Mouse (Mus musculus): Measurements from ENCODE around the gene Prtn3. TPM values are rescaled to one million over a fixed set of nuclear protein-coding genes. Genes with fewer than 3 reads are reported as not detected.
"Not testable (repeated sequence)": the region's sequence is repeated elsewhere in the genome, so short reads cannot be mapped to it uniquely, and the experiment has no call there.

Prtn3 gene
- total RNA-seq, 2 experiments from 2014 or later: 114 to 449 TPM

DNA sequence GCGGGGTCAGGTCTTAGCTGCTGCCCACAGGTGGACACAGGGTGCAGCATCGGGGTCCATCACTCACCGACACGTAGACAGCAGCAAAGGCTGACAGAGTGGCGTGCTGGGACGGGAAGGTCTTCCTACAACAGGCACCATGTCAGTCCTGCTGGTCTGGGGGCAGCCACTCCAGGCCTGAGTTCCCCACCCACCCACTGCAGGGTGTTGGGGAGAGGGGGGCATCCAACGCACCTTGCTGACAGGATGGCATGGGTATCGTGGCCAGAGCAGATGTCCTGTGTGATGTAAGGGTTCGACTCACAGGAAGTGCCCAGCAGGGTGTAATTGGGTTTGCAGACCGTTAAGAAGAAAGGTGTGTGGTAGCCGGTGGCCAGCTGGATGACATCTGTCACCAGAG lies 7.7 kb upstream of the Prtn3 start:
- no peak for ATAC-seq (replicated peaks; ENCODE audit: low FRiP score, poor library complexity, severe bottlenecking)

DNA sequence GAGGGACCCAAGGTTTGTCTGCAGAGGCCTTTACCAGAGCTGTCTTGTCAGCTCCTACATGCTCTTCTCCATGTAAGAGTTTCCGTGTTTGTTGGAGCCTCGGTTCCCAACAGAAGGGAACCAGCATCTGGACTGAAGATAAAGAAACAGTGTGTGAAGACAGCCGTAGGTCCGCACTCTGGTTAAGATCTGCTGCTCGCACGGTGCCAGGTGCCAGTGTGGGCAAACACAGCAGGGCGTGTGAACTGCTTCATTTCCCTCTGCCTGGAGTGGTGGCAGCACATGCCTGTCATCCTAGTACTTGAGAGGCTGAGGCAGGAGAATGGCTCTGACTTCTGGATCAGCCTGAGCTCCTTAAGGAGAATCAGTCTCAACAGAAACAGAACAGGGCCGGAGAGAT lies 2.4 kb upstream of the Prtn3 start:
- no peak for ATAC-seq (replicated peaks; ENCODE audit: low FRiP score, poor library complexity, severe bottlenecking)

DNA sequence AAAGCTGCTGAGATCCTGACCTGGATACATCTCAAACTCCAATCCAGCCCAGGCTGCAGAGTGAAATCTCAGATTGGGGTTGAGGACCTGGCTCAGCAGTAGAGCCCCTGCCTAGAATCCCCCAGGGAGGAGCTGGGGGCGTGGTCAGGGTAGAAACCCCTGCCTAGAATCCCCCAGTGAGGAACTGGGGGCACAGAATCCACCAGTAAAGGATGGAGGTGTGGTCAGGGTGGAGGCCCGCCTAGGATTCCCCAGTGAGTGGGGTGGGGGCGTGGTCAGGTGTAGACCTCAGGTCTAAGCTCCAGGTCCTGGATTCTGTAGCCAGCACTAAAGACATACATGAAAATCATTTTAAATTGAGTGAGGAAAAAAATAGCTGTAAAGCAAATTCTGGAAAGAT lies 1.4 kb upstream of the Prtn3 start:
- no peak for ATAC-seq (replicated peaks; ENCODE audit: low FRiP score, poor library complexity, severe bottlenecking)

DNA sequence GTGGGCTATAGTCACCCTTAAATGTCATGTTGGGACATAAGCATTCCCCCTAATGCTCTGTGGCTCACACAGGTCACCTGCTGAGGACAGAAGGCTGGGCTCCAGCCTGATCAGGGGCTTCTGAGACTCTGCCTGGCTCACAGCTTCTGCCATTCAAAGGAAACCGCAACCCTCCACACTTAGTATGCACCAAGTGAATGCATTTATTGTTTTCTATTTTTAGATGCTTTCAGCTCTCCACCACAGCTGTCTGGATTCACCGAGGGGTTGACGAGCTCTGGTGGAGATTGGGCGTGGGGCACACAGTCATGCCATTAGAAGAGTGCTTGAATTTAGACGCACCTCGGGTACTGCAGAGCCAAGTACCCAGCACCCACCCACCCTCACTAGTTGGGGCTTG lies 963 bp upstream of the Prtn3 start:
- ATAC-seq (replicated peaks; ENCODE audit: low FRiP score, poor library complexity, severe bottlenecking): no peak

DNA sequence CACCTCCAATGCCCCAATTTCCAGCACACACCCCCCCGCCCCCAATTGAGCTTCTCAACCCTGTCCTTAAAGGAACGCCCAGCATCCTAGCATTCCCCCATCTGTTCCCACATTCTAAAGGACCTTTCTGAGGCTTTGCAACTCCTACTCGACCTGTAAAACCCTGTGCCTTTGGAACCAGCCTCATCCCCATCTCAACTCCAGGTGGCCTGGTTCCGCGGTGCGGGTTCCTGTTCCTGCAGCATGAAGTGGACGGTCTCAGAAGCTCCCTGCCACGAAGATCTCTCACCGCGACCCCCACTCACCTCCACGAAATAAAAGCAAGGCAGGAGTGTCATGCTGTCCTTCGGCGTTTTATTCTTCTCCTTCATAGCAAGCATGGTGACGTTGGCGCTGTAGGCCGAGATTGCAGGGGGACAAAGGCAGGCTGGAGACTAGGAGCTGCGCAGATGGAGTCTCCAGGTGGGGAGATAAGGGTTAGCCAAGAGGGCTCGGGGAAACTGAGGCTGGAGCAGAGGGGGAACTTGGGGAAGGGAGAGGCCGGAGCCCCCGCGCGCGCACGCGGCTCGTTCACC lies 474 bp upstream of the Prtn3 start:
- no peak for ATAC-seq (replicated peaks; ENCODE audit: low FRiP score, poor library complexity, severe bottlenecking)

DNA sequence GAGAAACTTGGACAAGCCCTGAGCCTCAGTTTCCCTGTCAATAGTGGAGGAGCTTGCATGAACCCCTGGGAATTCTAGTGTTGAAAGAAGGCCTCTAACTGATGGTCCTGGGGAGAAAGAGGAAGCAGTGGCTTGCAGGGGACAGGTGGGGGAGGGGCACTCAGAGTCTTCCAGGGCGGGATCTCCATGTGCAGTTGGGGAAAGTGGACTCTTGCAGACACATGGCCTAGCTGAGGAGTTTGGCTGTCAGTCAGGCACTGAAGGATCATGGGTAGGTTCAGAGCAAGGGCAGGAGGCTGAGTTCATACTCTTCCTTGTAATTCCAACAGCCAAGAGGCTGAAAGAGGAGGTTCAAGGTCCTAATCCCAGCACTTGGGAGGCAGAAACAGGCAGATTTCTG lies 2.9 kb downstream of the Prtn3 start:
- ATAC-seq (replicated peaks; ENCODE audit: low FRiP score, poor library complexity, severe bottlenecking): no peak

DNA sequence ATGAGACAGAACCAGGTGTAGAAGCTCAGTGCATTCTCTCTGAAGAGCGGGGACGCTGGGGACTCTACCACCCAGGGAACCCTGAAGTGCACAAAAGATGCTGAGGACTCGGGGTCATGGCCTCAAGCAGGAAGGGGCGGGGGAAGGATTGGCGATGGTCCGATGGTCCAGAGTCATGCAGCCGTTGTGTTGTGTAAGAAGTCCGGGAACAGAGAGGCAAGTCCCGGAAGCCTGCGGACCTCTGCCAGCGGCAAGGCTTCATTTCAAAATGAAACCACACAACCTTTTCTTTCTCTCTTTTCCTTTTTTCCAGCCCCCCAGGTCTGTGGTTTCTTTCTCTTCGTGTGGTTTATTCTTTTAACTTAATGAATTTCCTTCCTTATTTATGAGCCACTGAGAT lies 3.5 kb downstream of the Prtn3 start:
- no peak for ATAC-seq (replicated peaks; ENCODE audit: low FRiP score, poor library complexity, severe bottlenecking)

DNA sequence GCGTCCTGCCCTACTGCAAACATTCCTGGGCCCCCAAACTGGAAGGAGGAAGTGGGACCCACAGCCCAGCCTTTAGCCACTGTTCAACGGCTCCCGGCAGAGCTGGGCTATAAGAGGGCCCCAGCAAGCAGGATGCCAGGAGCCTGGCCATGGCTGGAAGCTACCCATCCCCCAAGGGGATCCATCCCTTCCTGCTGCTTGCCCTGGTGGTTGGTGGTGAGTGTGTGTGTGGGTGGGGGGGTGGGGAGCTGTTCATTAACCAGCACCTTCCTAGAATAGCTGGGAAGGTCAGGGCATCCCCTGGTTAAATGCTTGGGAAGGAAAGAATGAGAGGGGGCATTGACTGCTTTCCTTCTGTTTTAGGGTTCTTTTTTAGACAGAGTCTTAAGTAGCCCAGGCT lies 5.3 kb downstream of the Prtn3 start:
- no peak for ATAC-seq (replicated peaks; ENCODE audit: low FRiP score, poor library complexity, severe bottlenecking)

DNA sequence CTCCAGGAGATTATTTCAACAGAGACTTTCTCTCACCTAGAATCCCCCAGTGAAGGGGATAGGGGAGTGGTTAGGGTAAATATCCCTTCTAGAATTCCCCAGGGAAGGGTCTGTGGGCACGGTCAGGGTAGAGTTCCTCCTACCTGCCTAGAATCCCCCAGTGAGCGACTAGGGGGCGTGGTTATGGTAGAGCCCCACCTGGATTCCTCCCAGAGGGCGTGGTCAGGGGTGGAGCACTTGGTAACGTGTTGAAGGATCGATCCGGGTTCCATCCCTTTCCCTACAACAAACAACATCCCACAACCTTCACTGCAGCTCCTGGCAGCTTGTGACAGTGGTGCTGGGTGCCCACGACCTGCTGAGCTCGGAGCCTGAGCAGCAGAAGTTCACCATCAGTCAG lies 6.4 kb downstream of the Prtn3 start:
- no peak for ATAC-seq (replicated peaks; ENCODE audit: low FRiP score, poor library complexity, severe bottlenecking)

DNA sequence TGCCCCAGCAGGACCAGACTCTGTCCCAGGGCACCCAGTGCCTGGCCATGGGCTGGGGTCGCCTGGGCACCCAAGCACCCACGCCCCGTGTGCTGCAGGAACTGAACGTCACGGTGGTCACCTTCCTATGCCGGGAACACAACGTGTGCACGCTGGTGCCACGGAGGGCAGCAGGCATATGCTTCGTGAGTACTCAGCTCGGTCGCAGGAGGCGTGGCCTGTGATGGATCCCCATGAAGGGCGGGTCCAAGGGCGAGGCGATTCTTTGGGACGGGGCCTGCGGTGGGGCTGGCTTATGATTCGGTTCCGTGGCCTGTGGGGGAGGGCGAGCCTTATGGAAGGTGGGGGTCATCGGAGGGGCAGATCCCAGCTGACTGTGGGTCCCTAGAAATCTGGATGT lies 7.7 kb downstream of the Prtn3 start:
- peak; percentile 36; the same call in 1 of the 2 replicates for ATAC-seq (replicated peaks; ENCODE audit: low FRiP score, poor library complexity, severe bottlenecking)

DNA sequence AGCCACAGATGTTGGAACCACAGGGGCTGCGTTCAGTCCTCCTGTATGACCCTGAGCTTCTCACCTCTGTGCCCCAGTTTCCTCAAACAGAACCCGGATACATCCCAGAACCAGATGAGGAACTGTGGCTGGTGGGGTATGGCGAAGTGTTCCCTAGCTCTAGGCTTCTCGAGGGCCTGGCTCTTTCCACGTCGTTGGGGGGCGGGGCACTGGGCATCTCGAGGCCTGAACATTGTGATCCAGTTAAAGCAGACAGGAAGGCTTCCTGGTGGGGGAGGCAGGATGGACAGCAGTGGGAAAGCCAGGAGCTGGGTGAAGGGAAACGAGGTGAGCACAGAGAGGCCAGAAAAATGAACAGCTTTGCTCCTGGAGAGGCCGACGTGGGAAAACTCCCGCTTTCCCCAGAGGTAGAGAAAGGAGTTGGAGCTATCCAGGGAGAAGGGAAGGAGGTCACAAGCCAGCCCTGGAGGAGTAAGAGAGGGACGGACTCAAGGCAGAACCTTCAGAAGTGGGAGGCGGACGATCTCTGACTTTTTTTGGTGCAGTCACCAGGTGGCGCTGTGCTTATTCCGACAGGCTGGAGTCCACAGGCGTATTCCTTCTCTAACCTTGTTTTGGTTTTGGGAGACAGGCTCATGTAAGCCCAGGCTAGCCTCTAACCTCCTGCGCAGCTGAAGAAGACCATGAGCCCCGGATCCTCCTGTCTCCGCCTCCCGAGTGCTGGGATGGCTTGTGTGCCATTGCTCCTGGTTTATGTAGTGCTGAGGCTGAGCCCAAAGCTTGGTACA lies 9.2 kb downstream of the Prtn3 start:
- ATAC-seq (replicated peaks; ENCODE audit: low FRiP score, poor library complexity, severe bottlenecking): peak; percentile 67

DNA sequence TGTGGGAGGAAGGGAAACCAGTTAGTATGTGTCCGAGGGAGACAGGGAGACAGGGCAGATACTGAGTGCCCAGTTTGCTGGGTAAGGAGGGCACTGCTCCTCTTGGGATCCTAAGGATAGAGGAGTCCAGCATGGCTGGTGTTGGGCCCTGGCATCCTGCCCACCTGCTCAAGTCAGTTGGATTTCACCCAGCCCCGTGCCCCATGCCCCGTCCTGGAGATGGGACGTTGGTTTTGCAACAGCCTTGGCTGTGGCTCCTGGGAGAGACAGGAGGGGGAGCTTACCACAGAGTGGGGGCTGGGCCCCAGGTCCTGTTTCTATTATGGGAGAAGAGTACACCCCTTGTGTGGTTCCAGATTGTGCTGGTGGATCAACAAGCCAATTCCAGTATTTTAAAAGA lies 10.2 kb downstream of the Prtn3 start:
- no peak for ATAC-seq (replicated peaks; ENCODE audit: low FRiP score, poor library complexity, severe bottlenecking)

DNA sequence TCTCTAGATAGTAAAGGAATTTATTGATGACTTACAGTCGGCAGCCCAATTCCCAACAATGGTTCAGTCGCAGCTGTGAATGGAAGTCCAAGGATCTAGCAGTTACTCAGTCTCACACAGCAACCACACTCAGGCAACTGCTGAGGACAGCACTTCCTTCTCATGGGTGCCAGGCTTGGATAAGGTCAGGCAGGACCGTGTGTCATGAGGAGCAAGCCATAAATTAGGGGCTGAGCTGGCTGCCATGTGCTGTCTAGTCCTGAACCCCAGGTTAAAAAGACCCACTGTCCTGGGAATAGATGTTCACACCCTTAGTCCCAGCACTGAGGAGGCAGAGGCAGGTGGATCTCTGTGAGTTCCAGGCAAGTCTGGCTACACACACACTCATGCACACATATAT lies 10.7 kb downstream of the Prtn3 start:
- not testable (repeated sequence) for ATAC-seq (replicated peaks; ENCODE audit: low FRiP score, poor library complexity, severe bottlenecking)

DNA sequence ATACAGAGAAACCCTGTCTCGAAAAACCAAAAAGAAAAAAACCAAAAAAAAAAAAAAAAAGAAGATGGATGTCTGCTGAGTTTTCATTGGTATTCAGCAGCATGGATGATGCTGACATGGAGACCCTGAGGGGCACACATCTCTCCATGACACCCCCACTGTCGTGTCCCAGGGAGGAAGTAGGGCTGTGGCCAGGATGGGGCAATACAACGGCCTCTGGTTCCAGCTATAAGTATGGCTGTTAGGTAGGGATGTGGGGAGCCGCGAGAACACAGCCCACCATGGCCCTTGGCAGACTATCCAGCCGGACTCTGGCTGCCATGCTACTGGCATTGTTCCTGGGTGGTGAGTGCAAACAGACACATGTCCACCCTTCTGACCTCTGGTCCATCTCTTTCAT lies 11.8 kb downstream of the Prtn3 start, which contains the start of gene Elane:
Gene Elane, plus strand, starts transcription at position 194 of the 400 bp plus-strand sequence.
- ATAC-seq (replicated peaks; ENCODE audit: low FRiP score, poor library complexity, severe bottlenecking): no peak

DNA sequence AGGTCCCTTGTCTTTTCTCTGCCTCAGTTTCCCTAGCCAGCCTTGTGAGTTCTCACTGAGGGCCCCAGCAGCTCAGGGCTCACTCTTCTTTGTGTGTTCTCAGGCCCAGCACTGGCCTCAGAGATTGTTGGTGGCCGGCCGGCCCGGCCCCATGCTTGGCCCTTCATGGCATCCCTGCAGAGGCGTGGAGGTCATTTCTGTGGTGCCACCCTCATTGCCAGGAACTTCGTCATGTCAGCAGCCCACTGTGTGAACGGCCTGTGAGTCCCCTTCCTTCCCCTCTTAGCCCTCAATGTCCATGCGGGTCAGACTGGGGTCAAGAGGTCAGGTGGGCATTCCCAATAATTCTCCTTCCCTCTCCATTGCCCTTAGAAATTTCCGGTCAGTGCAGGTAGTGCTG lies 12.3 kb downstream of the Prtn3 start:
- no peak for ATAC-seq (replicated peaks; ENCODE audit: low FRiP score, poor library complexity, severe bottlenecking)

DNA sequence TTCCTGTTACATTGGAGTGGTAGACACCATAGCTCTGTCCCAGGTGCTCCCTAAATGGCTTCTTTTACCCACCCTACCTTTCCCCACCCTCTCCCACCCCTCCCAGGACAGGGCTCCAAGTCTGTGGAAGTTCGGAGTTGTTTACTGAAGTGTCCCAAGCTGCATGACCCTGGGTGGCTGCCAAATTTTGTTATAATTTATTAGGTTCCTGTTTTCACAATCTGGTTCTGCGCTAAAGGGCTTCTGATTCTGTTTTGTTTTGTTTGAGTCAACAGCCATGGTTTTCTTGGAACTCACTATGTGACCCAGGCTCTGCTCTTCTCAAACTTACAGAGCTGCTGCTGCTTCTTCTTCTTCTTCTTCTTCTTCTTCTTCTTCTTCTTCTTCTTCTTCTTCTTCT lies 15.1 kb downstream of the Prtn3 start:
- no peak for ATAC-seq (replicated peaks; ENCODE audit: low FRiP score, poor library complexity, severe bottlenecking)

DNA sequence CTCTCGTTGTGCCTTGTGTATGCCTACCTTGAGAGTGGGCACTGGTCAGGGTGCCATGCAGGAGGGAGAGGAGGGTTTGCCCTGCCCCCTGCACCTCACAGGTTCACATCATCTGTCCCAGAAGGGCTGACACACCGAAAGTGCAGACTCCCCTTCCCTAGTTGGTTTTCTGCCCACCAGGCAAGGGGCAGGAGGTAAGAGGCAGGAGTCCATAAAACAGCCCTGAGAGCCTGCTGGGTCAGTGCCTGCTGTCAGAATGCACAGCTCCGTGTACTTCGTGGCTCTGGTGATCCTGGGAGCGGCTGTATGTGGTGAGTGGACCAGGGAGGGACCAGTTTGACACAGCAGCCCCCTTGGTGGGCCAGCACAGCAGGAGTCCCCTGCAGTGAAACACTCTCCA lies 16.4 kb downstream of the Prtn3 start, which contains the start of gene Cfd:
Gene Cfd, plus strand, starts transcription at position 184 of the 400 bp plus-strand sequence.
- no peak for ATAC-seq (replicated peaks; ENCODE audit: low FRiP score, poor library complexity, severe bottlenecking)

DNA sequence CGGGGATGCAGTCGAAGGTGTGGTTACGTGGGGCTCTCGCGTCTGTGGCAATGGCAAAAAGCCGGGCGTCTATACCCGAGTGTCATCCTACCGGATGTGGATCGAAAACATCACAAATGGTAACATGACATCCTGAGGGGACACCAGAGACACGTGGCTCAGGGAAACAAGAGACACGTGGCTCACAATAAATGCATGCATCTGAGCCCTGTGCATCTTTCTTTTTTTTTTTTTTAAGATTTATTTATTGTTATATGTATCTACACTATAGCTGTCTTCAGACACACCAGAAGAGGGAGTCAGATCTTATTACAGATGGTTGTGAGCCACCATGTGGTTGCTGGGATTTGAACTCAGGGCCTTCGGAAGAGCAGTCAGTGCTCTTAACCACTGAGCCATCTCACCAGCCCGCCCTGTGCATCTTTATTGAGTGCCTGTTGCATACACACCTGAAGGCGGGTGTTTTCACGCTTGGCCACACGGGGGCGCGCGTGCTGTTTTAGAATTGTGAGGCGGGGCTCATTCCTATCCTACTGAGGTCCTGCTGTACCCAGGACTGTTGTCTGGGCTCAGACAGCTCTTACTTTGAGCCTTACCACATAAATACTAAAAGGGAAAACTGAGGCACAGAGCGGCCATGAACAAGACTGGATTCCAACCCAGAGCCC lies 18.3 kb downstream of the Prtn3 start:
- ATAC-seq (replicated peaks; ENCODE audit: low FRiP score, poor library complexity, severe bottlenecking): peak; percentile 74

DNA sequence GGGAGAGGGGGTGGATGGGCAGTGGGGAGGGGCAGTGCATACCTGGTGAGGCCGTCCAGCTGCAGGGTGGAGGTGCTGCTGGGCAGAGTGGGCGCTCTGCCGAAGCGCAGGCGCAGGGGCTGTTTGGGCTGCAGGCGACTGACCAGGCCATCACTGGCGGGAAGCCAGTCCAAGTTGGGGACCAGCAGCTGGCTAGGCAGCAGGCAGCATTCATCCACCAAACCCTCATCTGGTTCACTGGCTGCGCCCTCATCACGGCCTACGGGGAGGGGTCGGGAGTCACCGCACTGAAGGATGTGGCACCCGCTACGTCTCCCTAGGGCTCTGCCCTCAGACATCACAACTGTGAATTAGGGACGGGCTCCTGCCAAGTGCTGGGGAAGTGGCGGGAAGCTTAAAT lies 22.0 kb downstream of the Prtn3 start:
- ATAC-seq (replicated peaks; ENCODE audit: low FRiP score, poor library complexity, severe bottlenecking): no peak

DNA sequence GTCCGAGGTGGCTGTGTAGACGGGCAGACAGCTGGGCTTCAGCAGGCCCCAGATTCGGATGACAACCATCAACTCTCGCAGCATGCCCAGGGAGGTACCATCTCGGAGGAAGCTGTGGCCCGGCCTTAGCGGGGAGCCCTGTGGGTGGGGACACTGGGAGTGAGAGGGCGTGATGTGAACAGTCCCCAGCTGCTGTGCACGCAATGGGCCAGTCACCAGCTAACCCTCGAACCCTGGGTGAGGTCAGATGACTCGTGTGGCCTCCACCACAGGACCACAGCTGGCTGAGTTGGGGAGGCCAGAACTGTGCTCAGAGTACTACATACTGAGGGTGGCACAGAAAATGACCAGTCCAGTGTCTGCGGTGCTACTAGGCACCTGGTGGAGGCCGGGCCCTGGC lies 22.5 kb downstream of the Prtn3 start:
- no peak for ATAC-seq (replicated peaks; ENCODE audit: low FRiP score, poor library complexity, severe bottlenecking)
